Mouse (Mus musculus): ENCODE results near the gene Ralb.

Ralb gene

DNA sequence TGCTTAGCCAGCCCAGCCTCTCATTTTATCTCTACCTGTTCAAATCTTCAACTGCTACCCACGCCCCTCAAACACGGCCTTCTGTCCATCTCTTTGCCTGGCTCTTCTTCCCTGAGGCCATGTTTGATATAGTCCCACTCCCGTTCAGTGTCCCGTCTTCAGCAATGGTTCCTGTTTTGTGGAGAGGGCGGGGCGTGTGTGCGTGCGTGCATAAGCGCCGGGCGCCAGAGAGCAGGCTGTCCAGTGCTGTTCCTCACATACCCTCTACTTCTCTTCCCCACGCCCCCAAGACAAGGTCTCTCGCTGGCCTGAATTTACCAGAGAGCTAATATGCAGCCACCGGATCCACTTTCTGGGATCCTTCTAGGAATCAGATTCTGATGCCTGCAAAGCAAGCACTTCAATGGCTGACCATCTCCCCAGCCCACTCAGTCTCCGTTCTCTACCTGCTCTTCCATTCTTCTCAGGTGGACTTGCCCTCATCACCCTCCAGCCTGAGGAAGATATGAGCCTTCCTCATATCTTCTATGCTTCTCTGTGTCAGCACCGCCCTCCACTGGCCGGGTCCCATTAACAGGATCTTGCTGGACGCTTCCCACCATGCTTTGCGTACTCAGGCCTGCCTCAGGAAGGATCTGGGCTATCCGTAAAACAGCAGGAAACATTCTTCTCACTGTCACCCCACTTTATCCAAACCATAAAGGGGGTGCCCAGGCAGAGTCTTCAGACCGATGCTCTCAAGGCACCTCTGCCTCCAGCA is 60.8 kb downstream of the Ralb start:
- no peak for DNase-seq

DNA sequence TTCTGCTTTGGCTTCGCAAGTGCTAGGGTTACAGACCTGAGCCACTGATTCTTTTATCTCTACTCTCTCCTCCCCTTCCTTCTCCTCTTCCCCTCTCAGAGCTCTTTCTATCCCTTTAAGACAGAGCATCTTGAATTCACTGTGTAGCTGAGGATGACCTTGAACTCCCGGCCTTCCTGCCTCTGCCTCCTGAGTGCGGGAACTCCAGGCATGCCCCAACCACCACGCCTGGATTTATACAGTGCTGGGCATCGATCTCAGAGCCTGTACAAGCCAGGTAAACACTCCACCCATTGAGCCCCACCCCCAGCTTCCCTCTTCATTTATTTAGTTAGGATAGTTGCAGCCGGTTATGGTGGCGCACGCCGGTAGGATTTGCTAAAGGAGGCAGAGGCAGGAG is 61.7 kb downstream of the Ralb start:
- no peak for DNase-seq

DNA sequence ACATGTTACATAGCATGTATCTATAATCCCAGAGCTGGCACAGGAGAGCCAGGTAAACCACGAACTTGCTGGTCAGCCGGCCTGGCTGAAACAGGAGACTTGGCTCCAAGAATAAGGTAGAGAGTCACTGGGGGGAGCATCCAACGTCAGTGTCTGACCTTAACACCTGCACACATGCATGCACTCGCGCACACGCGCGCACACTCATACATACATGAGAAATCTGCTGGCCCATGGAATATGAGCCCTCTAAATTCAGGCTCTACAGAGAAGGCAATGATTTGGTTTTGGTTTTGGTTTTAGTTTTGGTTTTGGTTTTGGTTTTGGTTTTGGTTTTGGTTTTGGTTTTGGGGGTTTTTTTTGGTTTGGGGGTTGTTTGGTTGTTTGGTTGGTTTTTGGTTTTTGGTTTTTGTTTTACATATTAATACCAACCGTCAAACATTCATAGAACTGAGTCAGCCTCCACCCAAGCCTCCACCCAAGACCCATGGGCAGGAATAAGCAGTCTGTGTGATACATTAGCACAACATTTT is 66.4 kb downstream of the Ralb start:
- DNase-seq = no peak

DNA sequence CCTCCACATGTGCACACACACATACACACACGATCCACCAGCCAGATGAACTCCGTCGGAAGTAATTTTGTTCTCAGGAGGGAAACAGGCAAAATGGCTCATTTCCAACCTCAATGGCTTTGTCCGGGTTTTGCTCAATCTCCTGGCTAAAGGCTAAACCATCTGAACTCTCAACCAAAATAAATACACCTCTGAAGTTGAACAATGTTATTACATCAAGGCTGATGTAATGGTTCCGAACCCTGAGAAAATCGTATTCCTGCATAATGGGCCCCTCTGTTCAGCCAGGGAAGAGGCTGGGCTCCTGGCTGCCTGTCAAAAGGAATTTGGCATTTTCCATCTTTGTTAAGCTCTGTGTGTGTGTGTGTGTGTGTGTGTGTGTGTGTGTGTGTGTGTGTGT is 67.2 kb downstream of the Ralb start:
- DNase-seq = no peak

DNA sequence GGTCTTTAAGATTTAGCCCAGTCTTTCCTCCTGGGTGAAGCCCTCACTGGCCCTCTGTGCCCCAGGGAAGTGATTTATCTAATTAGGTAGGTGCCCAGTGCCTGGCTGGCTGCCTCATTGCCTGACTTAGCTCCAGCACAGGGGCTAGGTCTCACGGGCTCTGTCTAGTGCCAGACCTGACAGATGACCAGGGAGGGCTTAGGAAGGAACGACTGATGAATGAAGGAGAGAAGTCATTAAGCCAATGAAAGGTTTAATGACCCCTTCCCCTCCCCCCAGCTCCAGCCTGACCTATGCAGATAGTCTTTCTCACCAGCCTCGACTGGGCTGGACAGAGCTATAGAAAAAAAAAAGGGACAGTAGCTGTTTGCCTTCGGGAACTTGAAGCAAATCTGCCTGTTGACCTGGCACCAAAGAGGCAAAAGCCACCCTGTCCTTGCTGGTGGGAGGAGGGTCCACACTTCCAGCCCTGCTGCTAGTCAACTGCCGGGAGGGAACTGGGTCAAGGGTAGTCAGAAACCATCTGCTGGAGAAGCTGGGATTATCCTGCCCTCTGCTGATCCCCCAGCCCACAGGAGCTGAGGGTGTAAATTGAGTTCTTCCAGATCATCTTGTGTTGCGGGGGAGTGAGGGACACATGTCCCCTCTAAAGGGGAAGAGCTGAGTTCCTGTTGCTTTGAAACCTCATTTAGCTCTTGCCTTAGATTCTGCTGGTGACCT is 80.3 kb downstream of the Ralb start:
- DNase-seq = no peak

DNA sequence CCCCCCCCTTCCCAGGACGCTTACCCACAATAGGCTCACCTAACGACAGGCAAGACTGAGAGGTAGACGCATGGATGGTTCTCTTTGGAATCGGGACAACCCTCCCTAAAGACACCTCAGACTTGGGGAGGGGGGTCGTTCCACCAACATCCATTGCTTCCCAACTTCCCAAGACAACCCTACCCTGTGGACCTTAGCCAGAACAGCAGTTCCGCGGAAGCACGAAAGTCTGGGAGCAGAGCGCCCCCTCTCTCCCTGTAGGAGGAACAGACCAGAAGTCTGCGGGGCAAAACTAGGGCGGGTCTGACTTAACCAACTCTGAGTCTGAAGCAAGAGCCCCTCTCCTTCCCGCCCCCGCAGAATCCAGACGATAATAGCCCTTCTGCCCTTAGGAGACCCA is 81.1 kb downstream of the Ralb start:
- DNase-seq = peak; percentile 67

DNA sequence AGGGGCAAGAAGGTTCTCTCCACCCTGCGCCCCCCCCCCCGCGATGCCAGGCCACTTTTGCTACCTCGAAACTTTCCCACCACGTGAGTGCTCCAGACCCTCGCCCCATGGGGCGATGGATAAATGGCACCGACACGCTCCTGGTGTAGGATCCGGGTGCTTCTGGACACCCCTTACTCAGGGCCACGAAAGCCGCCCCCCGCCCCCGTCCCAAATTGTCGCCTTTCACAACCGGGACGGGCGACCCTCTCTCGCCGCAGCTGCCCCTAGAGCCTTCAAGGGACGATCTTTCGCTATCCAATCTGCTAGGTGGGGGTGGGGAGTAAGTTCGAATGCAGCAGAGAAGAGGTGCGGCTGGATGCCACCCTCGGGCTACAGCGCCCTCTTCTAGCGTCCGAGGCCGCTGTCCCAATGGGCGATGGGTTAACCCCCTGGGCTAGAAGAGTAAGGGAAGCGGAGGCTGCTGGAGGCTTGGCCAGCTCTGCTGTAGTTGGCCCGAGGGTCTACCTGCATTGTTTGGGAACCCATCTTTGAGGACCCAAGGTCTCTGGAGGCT is 82.1 kb downstream of the Ralb start:
- no peak for DNase-seq

DNA sequence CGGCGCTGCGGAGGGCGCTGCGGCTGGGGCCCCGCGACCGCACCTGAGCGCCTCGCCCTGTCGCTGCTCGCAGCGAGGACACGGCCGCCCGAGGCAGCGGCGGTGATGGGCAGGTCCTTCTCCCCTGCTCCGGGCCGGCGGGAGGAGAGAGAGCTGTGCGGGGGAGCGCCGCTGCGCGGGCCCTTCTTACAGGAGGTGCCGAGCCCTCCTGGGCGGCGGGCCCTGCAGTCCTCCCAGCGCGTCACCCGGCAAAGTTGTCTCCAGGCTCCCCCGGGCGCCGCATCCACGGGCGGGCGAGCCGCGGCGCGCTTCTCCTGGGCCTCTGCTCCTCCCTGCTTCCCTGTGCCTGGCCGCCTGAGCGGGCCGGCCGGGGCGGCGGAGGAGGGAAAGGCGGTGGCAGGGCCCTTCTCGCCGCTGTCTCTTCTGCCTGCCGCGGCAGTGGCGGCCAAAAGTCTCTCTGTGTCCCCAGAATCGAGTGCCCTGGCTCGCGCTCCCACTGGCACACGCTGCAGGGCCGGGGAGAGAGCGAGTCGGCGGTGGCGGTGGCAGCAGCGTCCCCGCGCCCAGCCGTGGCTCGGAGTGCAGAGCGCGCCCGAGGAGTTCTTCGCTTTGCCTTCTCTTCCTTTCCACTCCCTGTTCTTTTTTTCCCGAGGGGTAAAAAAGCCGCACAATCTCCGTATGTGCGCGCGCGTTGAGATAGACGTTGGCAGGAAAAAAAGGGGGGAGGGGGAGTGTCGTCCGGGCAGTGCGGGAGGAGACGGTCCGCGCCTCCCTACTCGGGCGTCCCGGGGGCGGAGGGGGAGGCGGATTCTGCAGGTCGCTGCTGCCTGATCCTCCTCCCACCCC is 82.8 kb downstream of the Ralb start, which contains the start of gene Inhbb:
Gene Inhbb (minus strand): TSS at position 673 of the 846 bp plus-strand sequence.
- DNase-seq = peak; percentile 54

DNA sequence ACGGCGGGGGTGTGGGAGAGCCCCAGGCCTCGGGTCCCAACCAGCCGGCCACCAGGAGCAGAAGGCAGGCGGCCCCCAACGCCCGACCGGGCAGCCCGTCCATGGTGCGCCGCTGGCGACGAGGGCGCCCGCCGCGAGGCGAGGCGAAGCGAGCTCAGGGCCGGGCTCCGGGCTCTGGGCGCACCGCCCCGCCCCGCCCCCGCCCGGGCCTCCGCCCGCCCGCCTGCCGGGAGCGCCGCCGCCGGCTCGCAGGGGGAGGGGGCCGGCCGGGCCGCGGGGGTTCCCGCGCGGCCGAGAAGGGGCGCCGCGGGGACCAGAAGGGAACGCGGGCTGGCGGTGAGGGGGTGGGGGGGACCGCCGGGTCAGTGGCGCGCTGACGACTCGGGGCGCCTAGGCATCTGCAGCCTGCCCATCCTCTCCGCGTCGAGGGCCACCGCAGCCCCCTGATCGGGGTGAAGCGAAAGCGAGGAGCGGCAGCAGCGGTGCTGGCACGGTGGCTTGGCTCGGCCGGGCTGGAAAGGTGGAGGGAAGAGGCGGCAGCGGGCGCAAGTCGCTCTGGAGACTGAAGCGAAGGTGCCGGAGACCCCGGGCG is 83.5 kb downstream of the Ralb start:
- DNase-seq = peak; percentile 55

Data from kidney, postnatal 10 days (tissue).